Mouse (Mus musculus) kidney, postnatal 14 days (tissue): ENCODE data around the gene Enpp6.
"Not testable (repeated sequence)": the region's sequence is repeated elsewhere in the genome, so short reads cannot be mapped to it uniquely, and the experiment has no call there.

Experiments used
- DNase-seq: peaks from one replicate; pipeline ENCODE4 v3.0.0; 2022; ENCODE audit warnings: mixed read lengths

The Enpp6 gene

GRCm38 (mm10) chr8:46995931-46996664, 9.4 kb downstream of the Enpp6 start:
- DNase-seq = no peak

DNA sequence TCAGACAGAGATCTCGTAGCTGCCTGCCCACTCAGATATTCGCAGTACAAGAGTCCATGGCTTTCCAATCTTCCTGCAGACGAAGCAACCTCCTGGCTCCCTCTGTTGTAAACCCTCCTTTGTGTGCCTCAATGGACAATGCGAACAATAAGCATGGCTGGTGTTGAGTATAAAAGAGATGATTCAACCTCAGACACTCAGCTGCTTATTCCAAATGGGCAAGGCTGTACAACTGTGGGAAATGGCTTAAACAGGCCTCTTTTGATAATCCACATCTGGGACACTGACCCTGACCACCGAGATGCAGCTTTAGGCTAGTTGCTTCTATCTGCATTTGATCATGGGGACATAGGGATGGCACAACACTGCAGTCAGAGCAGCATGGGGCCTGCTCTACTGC, 19.0 kb downstream of the Enpp6 start:
- DNase-seq = no peak

DNA sequence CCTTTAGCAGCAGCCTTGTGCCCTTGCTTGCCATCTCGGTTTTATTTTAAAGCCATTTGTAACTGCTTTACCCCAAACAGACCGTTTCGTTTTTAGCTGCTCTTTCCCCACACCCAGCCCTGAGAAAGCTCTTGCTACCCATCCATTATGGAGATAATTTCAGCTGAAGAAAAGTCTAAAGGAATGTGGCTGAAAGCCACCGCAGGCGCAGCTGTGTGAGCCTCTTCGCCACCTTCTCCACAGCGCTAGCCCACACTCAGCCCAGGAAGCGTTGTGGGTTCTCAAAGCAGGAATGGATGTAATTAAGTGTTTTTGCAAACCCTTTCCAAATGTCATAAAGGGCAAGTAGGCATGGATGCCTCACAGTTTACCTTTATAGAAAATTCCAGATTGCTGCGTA, 20.1 kb downstream of the Enpp6 start:
- DNase-seq = no peak

- DNase-seq = peak; percentile 49
Observed at GRCm38 (mm10) chr8:47008220-47008773, 21.6 kb downstream of the Enpp6 start.

- peak; percentile 84 for DNase-seq
Observed at GRCm38 (mm10) chr8:47016268-47016946, 29.7 kb downstream of the Enpp6 start.

- peak; percentile 8 for DNase-seq
Observed at GRCm38 (mm10) chr8:47021135-47021555, 34.5 kb downstream of the Enpp6 start.

DNA sequence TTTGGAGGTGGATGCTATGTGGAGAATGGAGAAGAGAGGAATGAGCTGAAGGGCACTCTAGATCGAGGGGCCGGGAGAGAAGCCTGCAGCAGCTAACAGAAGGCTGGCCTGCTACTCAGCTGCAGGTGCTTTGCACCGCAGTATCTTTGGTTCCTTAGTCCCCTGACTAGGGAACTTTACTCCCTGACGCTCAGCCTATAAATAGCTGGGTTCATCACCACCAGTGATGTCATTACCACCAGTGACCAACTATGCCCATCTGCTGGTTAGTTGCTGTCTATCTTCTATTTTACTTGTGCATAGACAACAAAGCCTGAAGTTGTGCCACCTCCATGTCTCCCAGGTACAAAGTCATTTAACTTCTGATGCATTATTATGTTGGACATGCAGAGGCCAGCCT, 37.9 kb downstream of the Enpp6 start:
- DNase-seq = no peak

DNA sequence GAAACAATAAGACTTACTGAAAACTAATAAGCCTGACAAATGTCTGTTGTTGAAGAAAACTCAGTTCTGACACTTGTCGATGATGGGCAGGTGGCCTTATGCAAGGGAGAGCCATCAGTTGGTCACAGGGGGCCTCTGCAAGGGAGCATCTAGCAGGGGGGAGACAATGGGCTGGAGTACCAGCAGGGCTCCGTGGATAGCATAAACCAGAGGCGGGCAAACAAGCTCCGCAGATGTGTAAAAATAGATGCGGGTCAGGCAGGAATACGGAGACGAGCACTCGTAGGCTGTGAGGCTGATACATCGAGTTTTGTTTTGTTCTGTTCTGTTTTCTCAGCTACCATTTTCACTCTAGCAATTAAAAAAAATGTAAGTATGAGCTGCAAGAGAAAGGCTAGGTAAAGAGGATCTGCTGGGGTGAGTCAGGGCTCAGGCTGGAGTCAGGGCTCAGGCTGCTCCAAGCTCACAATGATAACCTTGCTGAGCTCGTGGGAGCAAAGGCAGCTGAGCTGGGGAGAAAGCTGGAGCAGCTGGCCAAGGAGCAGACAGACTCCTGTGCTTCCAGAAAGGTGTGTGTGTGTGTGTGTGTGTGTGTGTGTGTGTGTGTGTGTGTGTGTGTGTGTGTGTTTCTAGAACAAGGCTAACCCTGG, 40.3 kb downstream of the Enpp6 start:
- no peak for DNase-seq

GRCm38 (mm10) chr8:47028474-47028873, 41.8 kb downstream of the Enpp6 start:
- no peak for DNase-seq

GRCm38 (mm10) chr8:47030321-47030720, 43.6 kb downstream of the Enpp6 start:
- DNase-seq = no peak

DNA sequence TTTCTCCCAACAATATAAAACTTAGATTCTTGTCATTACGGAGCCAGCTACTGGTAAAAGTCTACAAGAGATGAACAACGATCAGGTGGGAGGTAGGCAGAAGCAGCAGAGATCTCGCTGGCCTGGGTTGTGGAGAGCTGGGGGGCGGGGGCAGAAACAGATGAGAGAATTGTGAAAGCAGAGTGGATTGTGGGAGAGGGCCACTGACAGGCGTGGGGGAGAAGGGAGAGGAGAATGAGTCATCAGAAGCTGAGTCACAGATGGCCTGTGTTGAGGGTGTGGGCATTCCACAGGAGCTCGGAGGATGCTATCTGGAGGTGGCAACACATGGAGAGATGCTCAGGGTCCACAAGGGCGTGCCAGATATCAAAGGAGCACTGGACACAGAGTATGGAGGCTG, 45.4 kb downstream of the Enpp6 start:
- DNase-seq = no peak

- DNase-seq = no peak
Observed at GRCm38 (mm10) chr8:47033976-47034375, 47.3 kb downstream of the Enpp6 start.

- no peak for DNase-seq
Observed at GRCm38 (mm10) chr8:47036501-47036900, 49.8 kb downstream of the Enpp6 start.

DNA sequence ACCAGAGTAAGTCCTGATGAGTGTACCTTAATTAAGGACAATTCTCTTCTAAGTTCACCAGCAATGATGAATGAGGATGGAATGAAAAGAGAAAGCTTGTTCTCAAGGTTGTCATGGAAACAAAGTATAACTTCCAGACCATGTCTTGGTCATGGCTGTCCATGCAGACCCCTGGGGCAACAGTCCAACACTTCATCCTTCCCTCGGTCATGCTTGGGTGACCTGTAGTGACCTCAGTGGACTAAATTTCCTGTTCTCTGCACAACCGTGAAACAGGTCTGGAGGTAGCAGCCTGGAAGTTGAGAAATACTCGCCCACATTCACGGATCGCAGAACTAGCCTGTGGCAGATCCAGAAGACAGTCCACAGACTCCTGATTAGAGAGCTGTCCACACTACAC, 50.7 kb downstream of the Enpp6 start:
- no peak for DNase-seq

- DNase-seq = not testable (repeated sequence)
Observed at GRCm38 (mm10) chr8:47040215-47040614, 53.5 kb downstream of the Enpp6 start.

DNA sequence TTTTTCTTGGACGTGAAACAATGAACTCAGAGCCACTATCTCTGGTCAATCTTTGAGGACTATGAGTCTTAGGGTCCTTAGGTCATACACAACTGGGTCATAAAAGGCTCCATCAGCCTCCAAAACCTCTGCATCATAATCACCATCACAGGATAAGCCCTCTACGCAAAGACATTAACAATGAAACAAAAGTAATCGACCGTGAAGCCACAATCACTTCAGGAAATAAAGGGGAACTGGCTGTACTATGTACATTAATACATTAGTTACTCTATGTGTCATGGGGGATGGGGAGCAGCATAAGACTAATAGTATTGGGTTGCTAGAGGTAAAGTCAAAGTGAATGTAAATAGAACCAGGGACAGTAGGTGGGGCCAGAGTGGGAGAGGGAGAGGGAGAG, 59.7 kb downstream of the Enpp6 start:
- DNase-seq = no peak

DNA sequence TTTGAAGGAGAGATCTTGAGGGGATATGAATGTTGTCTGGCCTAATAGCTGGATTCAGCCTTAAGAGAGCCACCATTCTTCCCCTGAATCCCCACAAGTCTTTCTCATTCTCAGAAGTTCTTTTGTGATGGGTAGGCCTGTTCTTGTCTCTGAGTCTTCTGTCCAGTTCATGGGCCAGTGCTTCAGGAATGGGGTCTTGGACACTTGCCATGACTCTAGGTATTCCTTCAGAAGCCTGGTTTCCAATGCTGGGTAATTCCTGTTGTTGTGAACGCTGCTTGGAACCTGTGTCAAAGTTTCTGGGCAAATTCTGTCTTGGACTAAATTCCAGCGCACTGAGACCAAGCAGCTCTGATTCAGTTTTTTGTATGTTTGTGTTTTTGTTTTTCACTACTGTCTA, 60.5 kb downstream of the Enpp6 start:
- peak; percentile 17 for DNase-seq

- DNase-seq = no peak
Observed at GRCm38 (mm10) chr8:47048584-47048983, 61.9 kb downstream of the Enpp6 start.

- DNase-seq = no peak
Observed at GRCm38 (mm10) chr8:47052643-47053042, 66.0 kb downstream of the Enpp6 start.

GRCm38 (mm10) chr8:47056086-47056485, 69.4 kb downstream of the Enpp6 start:
- DNase-seq = no peak

DNA sequence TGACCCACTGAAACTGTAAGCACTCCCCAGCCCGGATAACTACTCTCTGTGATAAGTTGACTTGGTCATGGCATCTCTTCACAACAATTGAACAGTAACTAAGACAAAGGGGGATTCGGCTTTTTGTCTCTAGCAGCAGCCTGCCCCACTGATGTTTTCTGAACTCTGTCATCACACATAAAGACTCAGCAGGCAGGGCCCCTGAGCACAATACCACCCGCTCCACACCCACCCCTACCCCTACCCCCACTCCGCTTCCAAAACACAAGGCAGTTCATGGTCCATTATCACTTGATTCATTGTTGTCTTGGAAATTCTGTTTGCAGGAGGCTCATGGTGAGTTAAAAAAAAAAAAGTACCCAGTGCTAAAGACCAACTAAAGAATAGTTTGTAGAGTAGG, 71.8 kb downstream of the Enpp6 start:
- no peak for DNase-seq

GRCm38 (mm10) chr8:47058971-47059370, 72.3 kb downstream of the Enpp6 start:
- DNase-seq = no peak

GRCm38 (mm10) chr8:47061105-47061720, 74.5 kb downstream of the Enpp6 start:
- DNase-seq = no peak
